In genomic region chr2:170291841-170292655, GRCm38 (mm10) we compare ENCODE assay signal across 12 mouse cellular contexts.
A peak's percentile ranks its signal among the peaks of the same experiment; 100 is the strongest.
DNase-seq lines count a peak whose midpoint lies in the region; ATAC-seq and TF ChIP-seq lines count a peak whose summit lies in the region.
"Had no signal": no experiment of that assay in that cellular context is flagged by ENCODE, and none has a peak within 500 bp of the region (broad histone marks: within the 10 kb centered on the region; RNA-seq: fewer than 3 reads in every experiment).

No protein-coding gene starts in this region.

- no peak for TF ChIP-seq POLR2A in heart, adult 2 months (IDR thresholded peaks at IDR 0.05; ENCODE audit: insufficient read depth, low read depth, low read length)

- TF ChIP-seq EP300 in heart, adult 2 months (IDR thresholded peaks at IDR 0.05; ENCODE audit: insufficient read depth, low read depth, low read length), result no peak

- H3K27ac ChIP-seq in heart, adult 2 months, result peak overlapping the region; percentile 54
- H3K27ac ChIP-seq in midbrain, embryonic 16.5 days (ENCODE audit: low read length), result no peak overlapping the region
- H3K27ac ChIP-seq: macrophage; neural tube, embryonic 15.5 days had no signal

- no peak overlapping the region for H3K4me2 ChIP-seq in midbrain, embryonic 16.5 days (ENCODE audit: low read length)
- H3K4me2 ChIP-seq: neural tube, embryonic 15.5 days had no signal

- H3K4me3 ChIP-seq in heart, adult 2 months, result no peak overlapping the region
- H3K4me3 ChIP-seq in midbrain, embryonic 16.5 days (ENCODE audit: low read depth, low read length), result no peak overlapping the region
- H3K4me3 ChIP-seq: neural tube, embryonic 15.5 days had no signal

- ATAC-seq in midbrain, embryonic 16.5 days, result no peak

- H3K79me2 ChIP-seq in heart, adult 2 months (replicated peaks; ENCODE audit: control insufficient read depth, insufficient read depth, low read length), result no peaks in the 10 kb centered on the region

- intact Hi-C loops in heart, adult 2 months (cut with DNase I), result no loop called here

- DNase-seq in heart, adult 2 months, result no peak
- no peak for DNase-seq in heart, adult 8-10 months (ENCODE audit: low spot score)
- DNase-seq in 416B (ENCODE audit: low read depth), result peak; percentile 55
- peak; percentile 48 for DNase-seq in induced T-regulatory cell, adult 2 months (ENCODE audit: low read depth)
- peak; percentile 36 to 40 for DNase-seq in lung, postnatal 4 days
- no peak for DNase-seq in adrenal gland, postnatal 14 days
- DNase-seq in spleen, postnatal 10 days (ENCODE audit: low spot score in 2 of 2), result no peak
- DNase-seq: heart, adult 11 months; kidney, postnatal 10 days had no signal

- H3K36me3 ChIP-seq in heart, adult 2 months (ENCODE audit: control insufficient read depth, insufficient read depth, low read length), result no peaks in the 10 kb centered on the region
- no peaks in the 10 kb centered on the region for H3K36me3 ChIP-seq in midbrain, embryonic 16.5 days (ENCODE audit: control insufficient read depth, insufficient read depth, low read length)
- H3K36me3 ChIP-seq: neural tube, embryonic 15.5 days had no signal

- no peak overlapping the region for H3K9ac ChIP-seq in heart, adult 2 months (ENCODE audit: low read depth, low read length)
- H3K9ac ChIP-seq in midbrain, embryonic 16.5 days (ENCODE audit: low read depth, low read length), result no peak overlapping the region
- H3K9ac ChIP-seq: neural tube, embryonic 15.5 days had no signal

- 32% methylated on average over 6 of the region's 6 CpGs for WGBS in heart, adult 2 months
- 45% methylated on average over 6 of the region's 6 CpGs for WGBS in midbrain, embryonic 16.5 days

- peaks cover 7% of the 10 kb centered on the region for H3K4me1 ChIP-seq in heart, adult 2 months (ENCODE audit: control insufficient read depth, insufficient read depth, low read length)
- peaks cover 10% of the 10 kb centered on the region for H3K4me1 ChIP-seq in midbrain, embryonic 16.5 days (ENCODE audit: control insufficient read depth, insufficient read depth, low read length)

- no peaks in the 10 kb centered on the region for H3K9me3 ChIP-seq in midbrain, embryonic 16.5 days (replicated peaks; ENCODE audit: control insufficient read depth, low read length, poor library complexity, severe bottlenecking)
- H3K9me3 ChIP-seq: neural tube, embryonic 15.5 days had no signal

- no peaks in the 10 kb centered on the region for H3K27me3 ChIP-seq in heart, adult 2 months (ENCODE audit: control insufficient read depth, insufficient read depth, low read length)
- H3K27me3 ChIP-seq in midbrain, embryonic 16.5 days (ENCODE audit: control insufficient read depth, insufficient read depth, low read depth, low read length), result no peaks in the 10 kb centered on the region
- H3K27me3 ChIP-seq: neural tube, embryonic 15.5 days had no signal

- no peak for TF ChIP-seq CTCF in heart, adult 2 months (IDR thresholded peaks at IDR 0.05)

Comparison
In these comparisons a context has a peak if more than half of its experiments do, and no peak if none do; other contexts are left out.
1. DNase-seq: peak in 416B (single experiment), induced T-regulatory cell, adult 2 months (single experiment) and lung, postnatal 4 days (2 of 2); none in heart, adult 2 months (0 of 2), heart, adult 8-10 months (single experiment), adrenal gland, postnatal 14 days (single experiment) and spleen, postnatal 10 days (0 of 2).